Mouse (Mus musculus) brown adipose tissue, adult 24 weeks (tissue): ENCODE data around the gene Prss23. TPM values are rescaled to one million over a fixed set of nuclear protein-coding genes. Genes with fewer than 3 reads are reported as not detected.

Experiments used
- H3K27ac ChIP-seq: fragments of 200-500 bp; replicated peaks from 2 replicates; pipeline ENCODE4 v1.5.1; 2012; ENCODE audit warnings: low read depth, mild to moderate bottlenecking, low read length
- H3K4me1 ChIP-seq: fragments of 200-500 bp; 2 replicates; pipeline ENCODE4 v1.6.1; 2012; ENCODE audit warnings: low read length, mixed read lengths; ENCODE audit not compliant: control insufficient read depth, insufficient read depth, insufficient read length
- H3K4me3 ChIP-seq: fragments of 200-500 bp; 2 replicates; pipeline ENCODE4 v1.5.1; 2012; ENCODE audit warnings: low read depth, mild to moderate bottlenecking, low read length, moderate library complexity; ENCODE audit not compliant: insufficient read depth
- polyA plus RNA-seq: library from polyadenylated mRNA; stranded (reverse); fragments of >200 nt; gene quantifications from 2 replicates; pipeline ENCODE4 v1.2.4, GENCODE M21; 2012; ENCODE audit not compliant: missing spikeins, insufficient read depth, insufficient read length

Gene Prss23
- polyA plus RNA-seq, 1 experiment = 20.8 TPM

- Histone ChIP-seq H3K4me1 (no peaks in the 10 kb centered on the region), H3K4me3 (no peak overlapping the region), H3K27ac (no peak overlapping the region)
These were observed 3.2 kb downstream of the Prss23 start for GRCm38 (mm10) chr7:89523816-89524215.

GRCm38 (mm10) chr7:89522170-89522569 lies 4.8 kb downstream of the Prss23 start:
- H3K4me3 ChIP-seq = no peak overlapping the region
- no peak overlapping the region for H3K27ac ChIP-seq

GRCm38 (mm10) chr7:89517460-89518390 lies 9.3 kb downstream of the Prss23 start:
- Histone ChIP-seq H3K4me3 (peak overlapping the region; percentile 71), H3K27ac (no peak overlapping the region; the same call in 1 of the 2 replicates), H3K4me1 (no peaks in the 10 kb centered on the region)

More at GRCm38 (mm10) chr7:89522170-89522569, 4.8 kb downstream of the Prss23 start:
- no peaks in the 10 kb centered on the region for H3K4me1 ChIP-seq

GRCm38 (mm10) chr7:89516551-89517459 lies 10.2 kb downstream of the Prss23 start:
- H3K27ac ChIP-seq = peak overlapping the region; percentile 61
- no peaks in the 10 kb centered on the region for H3K4me1 ChIP-seq
- peak overlapping the region; percentile 71 for H3K4me3 ChIP-seq

GRCm38 (mm10) chr7:89511921-89512514 lies 15.0 kb downstream of the Prss23 start:
- no peak overlapping the region for H3K27ac ChIP-seq

GRCm38 (mm10) chr7:89508672-89509071 lies 18.3 kb downstream of the Prss23 start:
- H3K4me1 ChIP-seq = no peaks in the 10 kb centered on the region
- H3K27ac ChIP-seq = no peak overlapping the region
- H3K4me3 ChIP-seq = no peak overlapping the region

More at GRCm38 (mm10) chr7:89511921-89512514, 15.0 kb downstream of the Prss23 start:
- no peaks in the 10 kb centered on the region for H3K4me1 ChIP-seq
- no peak overlapping the region for H3K4me3 ChIP-seq

GRCm38 (mm10) chr7:89499516-89500307 lies 27.3 kb downstream of the Prss23 start:
- Histone ChIP-seq H3K4me1 (no peaks in the 10 kb centered on the region), H3K4me3 (0 out of 2 replicates have a peak overlapping the region, but pooled peaks have one; percentile 26), H3K27ac (no peak overlapping the region)

GRCm38 (mm10) chr7:89483769-89484568 lies 43.0 kb downstream of the Prss23 start:
- Histone ChIP-seq H3K4me3 (no peak overlapping the region), H3K4me1 (peaks cover 3% of the 10 kb centered on the region; the same call in 1 of the 2 replicates), H3K27ac (no peak overlapping the region)

GRCm38 (mm10) chr7:89481723-89482122 lies 45.3 kb downstream of the Prss23 start:
- no peak overlapping the region for H3K4me3 ChIP-seq
- H3K4me1 ChIP-seq = peaks cover 3% of the 10 kb centered on the region; the same call in 1 of the 2 replicates
- H3K27ac ChIP-seq = no peak overlapping the region

- H3K4me3 ChIP-seq = no peak overlapping the region
- peaks cover 3% of the 10 kb centered on the region; the same call in 1 of the 2 replicates for H3K4me1 ChIP-seq
- no peak overlapping the region for H3K27ac ChIP-seq
These were observed 48.5 kb downstream of the Prss23 start for GRCm38 (mm10) chr7:89478490-89478889.

GRCm38 (mm10) chr7:89477294-89477999 lies 49.5 kb downstream of the Prss23 start:
- peaks cover 3% of the 10 kb centered on the region; the same call in 1 of the 2 replicates for H3K4me1 ChIP-seq
- no peak overlapping the region for H3K27ac ChIP-seq
- no peak overlapping the region for H3K4me3 ChIP-seq

- Histone ChIP-seq H3K4me3 (no peak overlapping the region), H3K27ac (no peak overlapping the region)
These were observed 53.5 kb downstream of the Prss23 start for GRCm38 (mm10) chr7:89473442-89473841.

More at GRCm38 (mm10) chr7:89473442-89473841, 53.5 kb downstream of the Prss23 start:
- H3K4me1 ChIP-seq = no peaks in the 10 kb centered on the region
